Mouse (Mus musculus): Measurements from ENCODE around the gene Grb10. TPM values are rescaled to one million over a fixed set of nuclear protein-coding genes. Genes with fewer than 3 reads are reported as not detected.

The Grb10 gene
- polyA plus RNA-seq, 1 experiment from 2014 or later: 142 TPM

DNA sequence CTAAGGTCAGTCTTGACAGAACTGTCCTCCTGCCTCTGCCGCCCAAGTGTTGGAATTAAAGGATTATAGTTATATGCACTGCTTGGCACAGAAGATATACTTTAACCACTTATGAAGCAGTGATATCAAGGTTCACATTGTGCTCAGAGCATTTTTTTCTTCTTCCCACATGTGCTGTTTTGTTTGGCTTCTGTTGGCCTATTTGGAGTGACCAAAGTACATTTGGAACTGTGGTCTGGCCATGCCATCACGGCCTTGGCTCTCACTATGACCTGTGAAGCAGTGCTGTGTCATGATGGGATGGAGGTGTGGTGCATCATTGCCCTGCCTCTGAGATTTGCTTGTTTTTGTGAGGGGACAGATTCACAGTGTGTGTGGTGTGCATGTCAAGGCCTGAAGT, 109.9 kb downstream of the Grb10 start:
- WGBS: 83% methylated on average over 2 of the region's 2 CpGs
- Histone ChIP-seq H3K36me3 (ENCODE audit: insufficient read depth, low read length) (no peaks in the 10 kb centered on the region; the same call in 1 of the 2 replicates), H3K9ac (ENCODE audit: low read depth, low read length) (no peak overlapping the region), H3K4me1 (replicated peaks; ENCODE audit: insufficient read depth, low read length) (no peaks in the 10 kb centered on the region), H3K27ac (no peak overlapping the region), H3K4me2 (ENCODE audit: low read length) (no peak overlapping the region), H3K27me3 (ENCODE audit: insufficient read depth, low read length) (no peaks in the 10 kb centered on the region), H3K4me3 (replicated peaks; ENCODE audit: low read depth, low read length) (no peak overlapping the region), H3K9me3 (replicated peaks; ENCODE audit: low read length) (no peaks in the 10 kb centered on the region)
- ATAC-seq (replicated peaks; ENCODE audit: low FRiP score, low read depth) (peak; percentile 56; the same call in 1 of the 2 replicates), DNase-seq (ENCODE audit: low spot score) (no peak)
- no peak for TF ChIP-seq CTCF (IDR thresholded peaks at IDR 0.05; ENCODE audit: low read depth)

DNA sequence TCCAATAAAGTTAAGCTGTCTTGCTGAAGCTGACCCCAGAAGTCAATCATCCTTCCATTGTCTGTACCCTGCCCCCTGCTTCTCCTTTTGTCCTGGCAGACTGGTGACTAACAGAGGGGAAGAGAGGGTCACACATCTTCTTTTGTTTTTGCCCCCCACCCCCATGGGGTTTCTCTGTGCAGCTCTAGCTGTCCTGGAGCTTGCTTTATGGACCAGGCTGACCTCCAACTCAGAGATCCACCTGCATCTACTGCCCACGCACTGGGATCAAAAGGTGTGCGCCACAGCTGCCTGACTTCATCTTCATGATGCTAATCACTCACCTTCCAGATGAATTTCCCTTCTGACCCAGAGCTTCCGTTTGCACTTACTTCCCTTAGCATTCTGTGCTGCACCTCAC, 114.6 kb downstream of the Grb10 start:
- WGBS: 11% methylated on average over 3 of the region's 3 CpGs
- DNase-seq (ENCODE audit: low spot score) (no peak), ATAC-seq (replicated peaks; ENCODE audit: low FRiP score, low read depth) (no peak)
- H3K4me2 ChIP-seq (ENCODE audit: low read length): no peak overlapping the region
- no peaks in the 10 kb centered on the region for H3K27me3 ChIP-seq (ENCODE audit: insufficient read depth, low read length)
- H3K36me3 ChIP-seq (ENCODE audit: insufficient read depth, low read length): no peaks in the 10 kb centered on the region
- H3K4me3 ChIP-seq (replicated peaks; ENCODE audit: low read depth, low read length): no peak overlapping the region
- H3K4me1 ChIP-seq (replicated peaks; ENCODE audit: insufficient read depth, low read length): no peaks in the 10 kb centered on the region
- TF ChIP-seq CTCF (IDR thresholded peaks at IDR 0.05; ENCODE audit: low read depth): no peak
- H3K9ac ChIP-seq (ENCODE audit: low read depth, low read length): no peak overlapping the region
- H3K27ac ChIP-seq: no peak overlapping the region
- H3K9me3 ChIP-seq (replicated peaks; ENCODE audit: low read length): no peaks in the 10 kb centered on the region

- 89% methylated on average over 3 of the region's 3 CpGs for WGBS
- H3K27ac ChIP-seq: no peak overlapping the region
- H3K9me3 ChIP-seq (replicated peaks; ENCODE audit: low read length): no peaks in the 10 kb centered on the region
- no peaks in the 10 kb centered on the region for H3K36me3 ChIP-seq (ENCODE audit: insufficient read depth, low read length)
- no peak overlapping the region for H3K4me2 ChIP-seq (ENCODE audit: low read length)
- no peak overlapping the region for H3K9ac ChIP-seq (ENCODE audit: low read depth, low read length)
- DNase-seq (ENCODE audit: low spot score): no peak
- no peaks in the 10 kb centered on the region for H3K27me3 ChIP-seq (ENCODE audit: insufficient read depth, low read length)
- ATAC-seq (replicated peaks; ENCODE audit: low FRiP score, low read depth): no peak
- H3K4me1 ChIP-seq (replicated peaks; ENCODE audit: insufficient read depth, low read length): no peaks in the 10 kb centered on the region
- TF ChIP-seq CTCF (IDR thresholded peaks at IDR 0.05; ENCODE audit: low read depth): no peak
- no peak overlapping the region for H3K4me3 ChIP-seq (replicated peaks; ENCODE audit: low read depth, low read length)
These were observed 115.1 kb downstream of the Grb10 start for GRCm38 (mm10) chr11:11923345-11923744.

DNA sequence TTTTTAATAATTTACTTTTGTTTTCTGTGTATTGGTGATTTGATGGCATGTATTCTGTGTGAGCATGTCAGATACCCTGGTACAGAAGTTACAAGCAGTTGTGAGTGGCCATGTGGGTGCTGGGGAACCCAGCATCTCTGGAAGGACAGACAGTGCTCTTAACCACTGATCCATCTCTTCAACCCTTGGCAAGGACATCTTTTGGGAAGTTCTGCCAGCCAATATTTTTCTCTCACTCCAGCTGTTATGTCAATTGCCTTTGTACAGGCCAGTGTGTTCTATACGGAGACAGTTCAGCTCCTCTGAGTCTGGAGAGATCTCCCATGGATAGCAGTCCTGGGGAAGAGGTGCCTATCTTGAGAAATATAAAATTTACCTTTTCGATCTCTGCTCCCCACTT, 116.4 kb downstream of the Grb10 start:
- no peak for TF ChIP-seq CTCF (IDR thresholded peaks at IDR 0.05; ENCODE audit: low read depth)
- H3K4me3 ChIP-seq (replicated peaks; ENCODE audit: low read depth, low read length): no peak overlapping the region

DNA sequence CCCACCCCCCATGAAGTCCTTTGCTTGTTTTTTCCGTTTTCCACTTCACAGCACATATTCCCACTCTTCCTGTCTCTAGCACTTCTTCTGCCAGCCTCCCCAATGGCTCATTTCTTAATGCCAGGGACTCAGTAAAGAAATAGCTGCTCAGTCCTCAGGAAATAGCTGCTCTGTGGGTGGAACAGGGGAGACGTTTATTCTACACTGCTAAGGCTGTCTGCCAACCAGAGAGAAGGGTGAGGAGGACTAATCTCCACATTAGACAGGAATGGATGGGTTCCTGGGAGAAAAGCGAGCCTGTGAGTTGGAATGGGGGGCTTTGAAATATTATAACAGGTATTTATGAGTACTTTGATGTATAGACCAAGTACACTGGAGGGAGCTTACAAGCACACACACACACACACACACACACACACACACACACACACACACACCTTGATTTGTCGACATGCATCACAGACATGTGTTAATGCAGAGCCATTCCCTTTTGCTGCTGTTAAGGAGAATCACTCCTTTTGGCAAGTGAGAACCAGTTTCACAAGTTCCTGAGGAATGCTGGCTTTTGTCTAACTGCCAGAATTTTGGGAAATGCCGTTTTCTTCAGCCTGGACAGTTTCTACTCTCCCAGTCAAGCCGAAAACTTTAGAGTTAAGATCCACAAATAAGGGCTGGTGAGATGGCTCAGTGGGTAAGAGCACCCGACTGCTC, 130.6 kb downstream of the Grb10 start:
- ATAC-seq (replicated peaks; ENCODE audit: low FRiP score, low read depth) (no peak), DNase-seq (ENCODE audit: low spot score) (no peak)
- 45% methylated on average over 7 of the region's 7 CpGs for WGBS
- no peak overlapping the region for H3K27ac ChIP-seq
- no peaks in the 10 kb centered on the region for H3K4me1 ChIP-seq (replicated peaks; ENCODE audit: insufficient read depth, low read length)
- H3K36me3 ChIP-seq (ENCODE audit: insufficient read depth, low read length): no peaks in the 10 kb centered on the region
- no peak for TF ChIP-seq CTCF (IDR thresholded peaks at IDR 0.05; ENCODE audit: low read depth)
- H3K9ac ChIP-seq (ENCODE audit: low read depth, low read length): no peak overlapping the region
- H3K4me3 ChIP-seq (replicated peaks; ENCODE audit: low read depth, low read length): no peak overlapping the region
- no peaks in the 10 kb centered on the region for H3K27me3 ChIP-seq (ENCODE audit: insufficient read depth, low read length)
- H3K4me2 ChIP-seq (ENCODE audit: low read length): no peak overlapping the region
- H3K9me3 ChIP-seq (replicated peaks; ENCODE audit: low read length): no peaks in the 10 kb centered on the region

More for the DNA sequence above, 116.4 kb downstream of the Grb10 start:
- Histone ChIP-seq H3K4me1 (replicated peaks; ENCODE audit: insufficient read depth, low read length) (no peaks in the 10 kb centered on the region), H3K36me3 (ENCODE audit: insufficient read depth, low read length) (no peaks in the 10 kb centered on the region), H3K27me3 (ENCODE audit: insufficient read depth, low read length) (no peaks in the 10 kb centered on the region), H3K4me2 (ENCODE audit: low read length) (no peak overlapping the region), H3K9ac (ENCODE audit: low read depth, low read length) (no peak overlapping the region), H3K27ac (no peak overlapping the region), H3K9me3 (replicated peaks; ENCODE audit: low read length) (no peaks in the 10 kb centered on the region)
- ATAC-seq (replicated peaks; ENCODE audit: low FRiP score, low read depth): no peak
- WGBS: 91% methylated on average over 2 of the region's 2 CpGs
- no peak for DNase-seq (ENCODE audit: low spot score)

GRCm38 (mm10) chr11:11905518-11905917, 133.0 kb downstream of the Grb10 start:
- no peak overlapping the region for H3K4me2 ChIP-seq (ENCODE audit: low read length)
- H3K27me3 ChIP-seq (ENCODE audit: insufficient read depth, low read length): no peaks in the 10 kb centered on the region

GRCm38 (mm10) chr11:11904995-11905394, 133.5 kb downstream of the Grb10 start:
- Histone ChIP-seq H3K27ac (no peak overlapping the region), H3K9ac (ENCODE audit: low read depth, low read length) (no peak overlapping the region), H3K36me3 (ENCODE audit: insufficient read depth, low read length) (no peaks in the 10 kb centered on the region), H3K4me3 (replicated peaks; ENCODE audit: low read depth, low read length) (no peak overlapping the region), H3K4me1 (replicated peaks; ENCODE audit: insufficient read depth, low read length) (no peaks in the 10 kb centered on the region), H3K27me3 (ENCODE audit: insufficient read depth, low read length) (no peaks in the 10 kb centered on the region), H3K4me2 (ENCODE audit: low read length) (no peak overlapping the region), H3K9me3 (replicated peaks; ENCODE audit: low read length) (no peaks in the 10 kb centered on the region)
- TF ChIP-seq CTCF (IDR thresholded peaks at IDR 0.05; ENCODE audit: low read depth): no peak
- WGBS: 77% methylated on average over 5 of the region's 5 CpGs
- no peak for ATAC-seq (replicated peaks; ENCODE audit: low FRiP score, low read depth)
- no peak for DNase-seq (ENCODE audit: low spot score)

More at GRCm38 (mm10) chr11:11905518-11905917, 133.0 kb downstream of the Grb10 start:
- no peak for ATAC-seq (replicated peaks; ENCODE audit: low FRiP score, low read depth)
- no peak overlapping the region for H3K9ac ChIP-seq (ENCODE audit: low read depth, low read length)
- no peaks in the 10 kb centered on the region for H3K9me3 ChIP-seq (replicated peaks; ENCODE audit: low read length)
- no peak overlapping the region for H3K27ac ChIP-seq
- no peaks in the 10 kb centered on the region for H3K4me1 ChIP-seq (replicated peaks; ENCODE audit: insufficient read depth, low read length)
- TF ChIP-seq CTCF (IDR thresholded peaks at IDR 0.05; ENCODE audit: low read depth): no peak
- H3K36me3 ChIP-seq (ENCODE audit: insufficient read depth, low read length): no peaks in the 10 kb centered on the region
- DNase-seq (ENCODE audit: low spot score): no peak
- H3K4me3 ChIP-seq (replicated peaks; ENCODE audit: low read depth, low read length): no peak overlapping the region
